Mouse (Mus musculus): ENCODE results near the gene Gm44596.

Gene Gm44596

DNA sequence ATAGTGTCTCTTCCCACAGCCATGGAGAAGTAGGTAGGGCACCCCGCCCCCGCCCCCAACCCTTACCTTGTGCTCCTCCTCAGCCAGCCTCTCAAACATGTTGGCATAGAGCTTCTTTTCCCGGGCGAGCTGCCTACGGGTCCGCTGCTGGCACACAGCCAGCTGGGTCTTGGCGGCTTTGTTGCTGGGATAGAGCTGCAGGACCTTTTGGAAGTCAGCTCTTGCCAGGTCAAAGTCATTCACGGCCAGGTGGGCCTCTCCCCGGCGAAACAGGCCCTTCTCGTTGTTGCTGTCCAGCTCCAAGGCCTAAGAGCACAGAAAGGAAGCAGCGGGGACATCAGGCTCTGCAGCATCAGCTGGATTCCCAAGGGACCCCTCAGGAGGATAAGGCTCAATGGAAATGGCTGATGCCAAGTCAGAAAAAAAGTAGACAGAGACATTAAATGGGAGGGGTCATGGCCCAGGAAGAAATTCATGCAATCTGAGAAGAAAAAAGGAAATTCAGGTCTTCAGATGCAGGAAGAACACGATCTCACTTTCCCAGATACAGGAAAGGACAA, 57.1 kb downstream of the Gm44596 start:
- DNase-seq = peak; percentile 85

GRCm38 (mm10) chr6:128433566-128433965, 58.3 kb downstream of the Gm44596 start:
- DNase-seq = peak; percentile 83

DNA sequence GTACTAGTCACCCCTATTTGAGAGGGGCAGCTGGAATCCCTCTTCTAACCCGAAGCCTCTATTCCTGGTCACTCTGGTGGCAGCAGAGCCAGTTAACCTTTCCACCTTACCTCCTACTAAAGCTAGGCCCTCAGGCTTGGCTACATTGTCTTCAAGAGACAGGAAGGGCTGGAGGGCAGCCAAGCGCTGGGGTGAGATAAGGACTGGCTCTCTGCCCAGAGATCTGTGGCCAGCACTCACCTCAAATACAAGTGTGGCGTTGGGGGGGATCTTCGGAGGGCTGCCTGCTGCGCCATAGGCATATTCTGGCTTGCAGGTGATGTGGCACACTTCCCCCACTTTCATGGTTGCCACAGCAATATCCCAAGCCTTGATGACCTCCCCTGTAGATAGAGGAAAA, 60.2 kb downstream of the Gm44596 start:
- DNase-seq = peak; percentile 86

DNA sequence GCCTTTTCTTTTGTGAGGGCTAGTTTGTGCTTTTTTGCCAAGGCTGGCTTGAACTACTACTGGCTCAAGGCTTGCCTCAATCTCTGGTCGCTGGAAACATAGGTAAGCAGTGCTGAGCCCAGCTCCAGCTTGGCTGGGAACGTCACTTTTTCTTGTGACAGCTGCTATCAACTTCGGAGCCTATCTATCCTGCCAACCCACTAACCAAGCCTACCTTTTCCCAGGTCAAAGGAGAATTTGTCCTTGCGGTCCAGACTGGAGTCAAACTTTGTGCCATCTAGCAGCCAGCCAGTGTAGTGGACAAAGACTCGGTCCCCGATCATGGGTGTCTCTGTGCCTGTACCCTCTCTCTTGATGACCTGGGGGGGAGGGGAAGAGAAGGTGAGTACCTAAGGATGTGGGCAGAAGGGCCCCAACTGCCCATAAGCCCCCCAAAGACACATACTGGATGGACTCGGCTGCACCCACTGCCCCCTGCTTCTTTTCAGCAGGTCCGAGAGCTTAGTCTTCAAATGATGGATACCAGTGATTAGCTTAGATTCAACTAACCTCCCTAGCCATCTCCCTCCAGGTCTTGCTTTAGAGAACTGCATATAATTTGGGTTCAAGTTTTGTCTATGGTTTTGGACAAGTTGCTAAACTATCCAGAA, 61.2 kb downstream of the Gm44596 start:
- DNase-seq = peak; percentile 50

DNA sequence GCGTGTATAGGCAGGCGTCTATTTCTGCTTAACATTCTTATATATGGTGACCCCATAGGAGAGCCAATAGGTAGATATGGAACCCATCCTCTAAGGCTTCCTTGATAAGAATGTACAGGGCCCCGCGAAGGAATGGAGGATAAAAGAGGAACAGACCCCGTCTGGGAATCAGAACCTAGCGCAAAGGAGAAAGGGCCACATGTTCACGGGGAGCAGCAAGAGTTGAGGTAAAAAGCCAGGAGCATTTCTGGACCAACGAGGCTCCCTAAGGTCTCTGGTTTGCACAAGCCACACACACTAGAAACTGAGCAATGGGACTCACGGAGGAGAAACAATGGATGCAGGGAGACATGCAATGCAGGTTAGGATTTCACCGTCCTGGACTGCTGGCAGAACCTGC, 62.0 kb downstream of the Gm44596 start:
- no peak for DNase-seq

DNA sequence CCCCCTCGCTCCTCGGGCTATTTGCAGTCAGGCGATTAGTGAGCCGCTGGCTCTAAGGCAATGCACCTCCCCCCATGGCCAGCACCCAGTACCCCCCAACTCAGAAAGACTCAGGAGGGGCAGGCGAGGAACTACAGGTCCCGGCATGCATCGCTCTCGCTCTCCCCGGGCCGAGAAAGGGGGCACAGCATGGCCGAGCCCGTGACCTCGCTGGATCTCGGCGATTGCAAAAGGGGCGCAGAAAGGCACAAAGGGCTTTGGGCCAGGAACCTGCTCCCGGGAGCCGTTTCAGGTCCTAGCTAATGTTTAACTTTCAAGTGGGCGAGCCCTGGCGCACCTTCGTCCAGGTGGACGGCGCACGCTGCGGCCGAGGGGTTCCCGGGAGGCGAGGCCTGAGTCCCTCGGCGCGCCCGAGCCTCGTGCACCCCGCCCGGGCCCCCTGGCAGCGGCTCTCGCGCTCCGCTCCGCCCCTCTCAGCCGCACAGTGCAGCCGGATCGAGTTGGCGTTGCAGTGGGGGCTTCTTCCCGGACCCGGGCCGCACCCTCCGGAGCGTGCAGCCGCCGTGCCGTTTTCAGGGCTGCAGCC, 62.5 kb downstream of the Gm44596 start:
- peak; percentile 83 for DNase-seq

DNA sequence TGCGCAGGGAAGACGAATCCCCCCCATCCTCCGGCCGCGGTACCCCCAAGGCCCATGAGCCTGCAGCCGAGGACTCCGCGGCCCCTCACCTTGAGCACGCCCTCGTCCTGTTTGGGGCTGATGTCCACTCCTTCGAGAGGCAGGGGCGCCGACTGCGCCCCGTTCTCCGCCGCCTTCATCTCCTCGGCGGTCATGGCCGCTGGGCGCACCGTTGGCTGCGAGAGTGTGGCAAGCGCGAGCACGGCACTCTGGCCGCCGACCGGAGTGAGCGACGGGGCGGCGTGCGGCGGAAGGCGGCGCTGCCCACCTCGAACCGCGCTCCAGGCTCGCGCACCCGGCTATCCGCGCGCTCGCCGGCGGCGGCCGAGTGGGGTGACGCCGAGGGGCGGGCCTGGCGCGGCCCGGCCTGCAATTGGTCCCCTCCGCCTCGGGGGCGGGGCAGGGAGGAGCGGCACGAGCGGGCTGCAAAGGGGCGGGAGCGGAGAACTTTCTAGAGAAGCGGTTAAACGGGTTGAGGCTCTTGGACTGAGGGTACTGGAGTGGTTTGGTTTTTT, 63.1 kb downstream of the Gm44596 start, which contains the start of gene Fkbp4:
Gene Fkbp4 (minus strand): TSS at position 361 of the 554 bp plus-strand sequence.
- peak; percentile 94 for DNase-seq

DNA sequence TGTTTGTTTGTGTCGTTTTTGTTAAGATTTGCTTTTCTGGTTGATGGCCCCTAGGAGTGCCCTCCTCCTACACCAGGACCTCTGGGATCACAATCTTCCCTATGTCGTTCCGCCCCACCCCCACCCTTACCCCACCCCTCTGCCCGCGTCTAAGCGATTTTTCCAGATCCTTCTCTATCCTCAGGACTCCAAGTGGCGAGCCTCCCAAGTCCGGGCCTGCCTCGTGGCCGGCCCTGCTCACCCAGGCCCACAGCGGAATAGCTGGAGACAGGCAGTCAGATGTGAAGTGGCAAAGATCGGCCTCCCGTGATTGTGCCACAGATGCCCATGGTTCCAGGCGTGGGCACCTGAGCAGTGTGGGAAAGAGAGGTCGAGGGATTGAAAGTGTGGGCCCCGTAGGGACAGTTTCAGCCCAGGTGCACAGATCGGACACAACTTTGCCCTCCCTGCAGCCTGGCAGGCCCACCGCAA, 63.6 kb downstream of the Gm44596 start:
- DNase-seq = peak; percentile 70

GRCm38 (mm10) chr6:128440238-128440637, 64.9 kb downstream of the Gm44596 start:
- no peak for DNase-seq

DNA sequence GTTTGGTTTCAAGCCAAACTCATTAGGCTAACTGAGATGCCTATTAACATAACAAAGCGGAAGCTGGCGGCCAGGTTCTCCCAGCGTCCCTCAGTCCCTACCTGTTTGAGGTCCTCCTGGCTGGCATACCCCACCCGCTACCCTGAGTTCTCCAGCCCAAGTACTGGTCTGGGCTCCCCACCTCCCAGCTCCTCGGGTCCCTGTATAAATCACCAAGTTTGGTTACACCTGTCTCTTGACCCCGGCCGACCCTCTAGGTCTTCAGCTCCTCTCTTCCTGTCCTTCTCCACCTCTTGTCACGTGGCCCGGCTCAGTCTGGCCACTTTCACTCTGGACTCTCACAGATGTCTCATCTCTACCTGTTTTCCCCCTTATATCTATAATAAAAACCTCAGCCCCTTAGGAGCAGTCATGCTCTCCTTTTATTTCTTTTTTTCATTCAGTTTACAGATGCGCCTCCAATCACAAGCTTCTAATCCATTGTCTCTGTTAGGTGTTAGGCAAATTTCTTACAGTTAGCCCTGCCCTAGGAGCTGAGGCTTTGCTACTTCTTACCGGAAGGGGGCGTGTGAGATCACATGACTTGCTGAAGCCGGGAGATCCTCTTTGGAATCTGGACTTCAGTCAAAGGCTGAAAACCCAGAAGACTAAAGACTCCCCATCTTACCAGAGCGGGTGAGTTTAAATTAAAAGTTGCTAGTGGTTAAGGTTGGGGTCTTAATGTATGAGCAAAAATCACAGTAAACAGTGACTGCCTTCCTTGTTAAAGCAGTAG, 70.6 kb downstream of the Gm44596 start:
- peak; percentile 62 for DNase-seq

GRCm38 (mm10) chr6:128447063-128447462, 71.8 kb downstream of the Gm44596 start:
- DNase-seq = no peak

- no peak for DNase-seq
These were observed 80.7 kb downstream of the Gm44596 start for GRCm38 (mm10) chr6:128455835-128456605.

All from cerebellum, adult 9-11 months (tissue).